Mouse (Mus musculus) cerebral cortex, adult 2 months (tissue): Measurements from ENCODE around the gene Cyp46a1.

Experiments
- WGBS: fragments of 180-500 bp; shearing (Covaris S2); methylation state at CpG from one replicate; pipeline ENCODE4 v1.1.7; 2018; 5-methylcytosine and 5-hydroxymethylcytosine counted together

Gene Cyp46a1

DNA sequence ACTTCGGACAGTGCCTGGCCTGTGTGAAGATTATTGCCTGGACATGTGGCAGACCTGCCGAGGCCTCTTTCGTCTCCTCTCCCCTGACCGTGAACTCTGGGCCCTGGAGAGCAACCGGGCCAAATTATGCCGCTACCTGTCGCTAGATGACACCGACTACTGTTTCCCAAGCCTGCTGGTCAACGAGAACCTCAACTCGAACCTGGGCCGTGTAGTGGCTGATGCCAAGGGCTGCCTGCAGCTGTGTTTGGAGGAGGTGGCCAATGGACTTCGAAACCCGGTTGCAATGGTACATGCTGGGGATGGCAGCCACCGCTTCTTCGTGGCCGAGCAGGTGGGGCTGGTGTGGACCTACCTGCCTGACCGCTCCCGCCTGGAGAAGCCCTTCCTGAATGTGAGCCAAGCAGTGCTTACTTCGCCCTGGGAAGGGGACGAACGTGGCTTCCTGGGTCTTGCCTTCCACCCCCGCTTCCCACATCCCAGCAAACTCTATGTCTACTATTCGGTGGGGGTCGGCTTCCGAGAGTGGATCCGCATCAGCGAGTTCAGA is 22.4 kb upstream of the Cyp46a1 start:
- WGBS = 95% methylated on average over 27 of the region's 27 CpGs

DNA sequence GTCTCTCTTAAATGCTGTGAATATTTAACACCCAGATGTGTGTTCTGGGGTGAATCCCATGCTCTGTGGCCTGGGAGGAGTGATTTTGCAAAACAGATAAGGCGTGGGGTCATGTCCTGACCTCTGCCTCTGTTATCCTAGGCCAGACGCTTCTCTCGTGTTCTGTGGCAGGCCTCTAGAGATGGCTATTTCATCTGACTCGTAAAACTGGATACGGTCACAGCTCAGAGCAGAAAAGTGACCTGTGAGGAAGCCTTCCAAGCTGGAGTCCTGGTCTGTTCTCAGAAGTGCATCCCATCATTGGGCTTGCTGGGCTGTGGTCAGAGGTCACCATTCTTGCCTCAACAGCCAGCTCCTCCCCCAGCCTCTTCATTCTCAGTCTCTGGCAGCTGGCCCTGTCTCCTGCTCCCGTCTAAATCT is 21.7 kb upstream of the Cyp46a1 start:
- 82% methylated on average over 6 of the region's 6 CpGs for WGBS

DNA sequence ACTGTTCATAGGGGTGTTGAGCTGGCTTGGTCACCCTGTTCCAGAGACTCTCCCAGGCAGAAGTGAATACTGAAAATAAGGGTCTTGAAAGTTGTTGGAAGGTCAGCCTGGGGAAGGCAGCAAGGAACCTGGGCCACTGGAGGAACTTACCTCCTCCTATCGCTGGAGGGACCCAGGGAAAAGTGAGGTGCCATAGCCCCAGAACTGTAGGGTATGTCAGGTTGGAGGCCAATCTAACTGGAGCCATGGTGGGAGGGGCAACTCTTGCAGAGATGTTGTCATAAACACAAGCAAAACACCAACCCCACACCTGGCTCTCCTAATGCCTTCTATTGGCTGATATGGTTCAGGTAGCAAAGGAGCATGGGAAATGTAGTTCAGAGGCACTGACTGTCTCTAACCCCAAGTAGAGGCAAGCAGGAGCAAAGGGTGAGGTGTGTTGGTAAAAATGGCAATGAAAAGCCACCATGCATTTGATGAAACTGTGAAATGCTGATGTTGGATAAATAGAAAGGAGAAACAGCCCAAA is 20.9 kb upstream of the Cyp46a1 start:
- WGBS = 83% methylated on average over 1 of the region's 1 CpGs

DNA sequence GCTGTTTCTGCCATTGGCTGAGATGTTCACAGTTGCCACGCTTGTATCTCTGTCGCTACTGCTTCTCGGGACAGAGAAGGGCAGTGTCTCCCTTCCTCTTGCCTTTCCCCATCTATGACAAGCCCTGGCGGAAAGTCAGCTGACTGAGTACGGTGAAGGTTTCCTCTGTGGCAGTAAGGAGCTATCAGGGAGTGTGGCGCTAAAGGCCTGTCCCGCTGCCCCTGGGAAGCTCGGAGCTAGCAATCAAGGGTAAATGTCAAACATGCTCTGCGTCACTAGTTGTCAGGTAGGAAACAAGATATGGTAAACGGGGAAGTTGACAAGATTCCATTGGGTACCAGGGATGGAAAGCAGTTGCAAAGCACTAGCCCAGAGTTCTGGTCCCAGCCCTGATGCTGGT is 18.4 kb upstream of the Cyp46a1 start:
- WGBS = 83% methylated on average over 10 of the region's 10 CpGs

DNA sequence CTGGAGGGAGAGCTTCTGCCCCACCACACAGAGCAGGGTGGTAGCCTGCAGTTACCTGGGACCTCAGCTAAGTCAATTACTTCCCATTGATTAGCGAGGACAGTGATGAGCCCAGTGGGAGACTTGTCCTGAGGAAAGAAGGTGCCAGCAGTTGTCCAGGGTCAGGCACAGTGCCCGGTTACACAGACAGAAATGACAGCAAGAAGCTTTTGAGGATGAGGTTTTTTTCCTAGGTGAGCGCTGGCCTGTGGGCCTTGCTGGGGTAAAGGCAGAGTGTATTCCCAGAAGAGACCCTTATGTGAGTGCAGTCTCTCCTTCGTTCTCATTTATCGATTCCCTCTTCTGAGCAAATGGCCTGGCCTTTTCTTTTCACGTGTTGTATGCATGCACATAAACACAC is 17.5 kb upstream of the Cyp46a1 start:
- WGBS = 75% methylated on average over 6 of the region's 6 CpGs

DNA sequence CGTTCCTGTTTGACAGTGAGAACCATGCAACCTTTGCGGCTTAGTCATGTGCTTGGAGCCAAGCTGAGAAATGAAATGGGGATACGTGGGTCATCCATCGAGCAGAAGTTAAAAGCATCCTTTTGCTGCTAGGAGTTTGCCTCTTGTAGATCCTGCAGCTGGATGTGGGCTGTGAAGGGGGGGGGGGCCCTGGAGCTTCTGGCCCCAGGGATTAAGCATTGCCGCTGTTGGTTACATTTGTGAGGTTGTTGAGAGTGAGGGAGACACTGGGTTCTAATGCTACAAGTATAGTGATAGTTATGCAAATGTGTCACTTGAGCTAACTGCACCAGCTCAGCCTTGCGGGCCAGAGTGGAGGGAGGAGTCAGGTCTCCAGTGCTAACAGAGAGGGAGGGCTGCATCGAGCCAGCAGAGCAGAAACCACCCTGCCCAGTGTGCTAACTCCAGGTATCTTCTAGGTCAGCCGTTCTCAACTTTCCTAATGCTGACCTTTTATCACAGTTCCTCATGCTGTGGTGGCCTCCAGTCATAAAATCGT is 16.9 kb upstream of the Cyp46a1 start:
- 51% methylated on average over 9 of the region's 9 CpGs for WGBS

DNA sequence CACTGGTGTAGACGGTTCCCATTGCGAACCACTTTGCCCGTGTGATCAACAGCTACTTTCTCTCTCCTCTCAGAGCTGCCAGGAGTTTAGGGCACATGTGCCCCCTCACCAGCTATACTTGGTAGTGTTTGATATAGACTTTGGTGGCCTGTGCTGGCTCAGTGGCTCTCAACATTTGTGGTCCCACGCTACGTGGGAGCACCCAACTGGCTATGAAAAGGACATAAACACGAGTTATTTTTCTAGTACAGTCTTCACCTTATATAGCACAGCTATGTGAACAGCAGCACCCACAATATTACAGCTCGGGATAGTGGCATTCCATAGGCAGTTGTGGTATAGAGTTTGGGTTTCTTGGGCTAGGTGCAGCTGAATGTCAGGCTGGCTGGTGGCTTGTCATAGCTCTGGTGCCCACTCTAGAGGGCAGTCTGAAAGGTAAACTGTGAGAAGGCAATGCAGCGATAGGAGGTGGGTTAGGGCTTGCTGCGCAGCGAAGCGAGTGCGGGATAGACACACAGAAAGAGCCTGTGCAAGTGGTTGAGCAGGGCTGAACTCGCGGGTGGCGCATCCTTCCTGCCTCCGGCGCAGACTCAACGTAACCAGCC is 16.3 kb upstream of the Cyp46a1 start:
- whole genome bisulfite sequencing = 58% methylated on average over 18 of the region's 18 CpGs

DNA sequence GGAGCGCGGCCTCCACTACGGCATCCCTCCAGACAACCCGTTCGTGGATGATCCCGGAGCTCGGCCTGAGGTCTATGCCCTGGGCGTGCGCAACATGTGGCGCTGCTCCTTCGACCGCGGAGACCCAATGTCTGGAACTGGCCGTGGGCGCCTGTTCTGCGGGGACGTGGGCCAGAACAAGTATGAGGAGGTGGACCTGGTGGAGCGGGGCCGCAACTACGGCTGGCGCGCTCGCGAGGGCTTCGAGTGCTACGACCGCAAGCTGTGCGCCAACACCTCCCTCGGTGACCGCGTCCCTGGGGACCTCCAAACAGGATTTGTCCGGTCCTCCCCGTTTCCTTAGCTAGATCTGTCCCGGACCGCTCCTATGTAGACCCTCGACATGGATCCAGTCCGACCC is 15.7 kb upstream of the Cyp46a1 start:
- 66% methylated on average over 37 of the region's 37 CpGs for WGBS

DNA sequence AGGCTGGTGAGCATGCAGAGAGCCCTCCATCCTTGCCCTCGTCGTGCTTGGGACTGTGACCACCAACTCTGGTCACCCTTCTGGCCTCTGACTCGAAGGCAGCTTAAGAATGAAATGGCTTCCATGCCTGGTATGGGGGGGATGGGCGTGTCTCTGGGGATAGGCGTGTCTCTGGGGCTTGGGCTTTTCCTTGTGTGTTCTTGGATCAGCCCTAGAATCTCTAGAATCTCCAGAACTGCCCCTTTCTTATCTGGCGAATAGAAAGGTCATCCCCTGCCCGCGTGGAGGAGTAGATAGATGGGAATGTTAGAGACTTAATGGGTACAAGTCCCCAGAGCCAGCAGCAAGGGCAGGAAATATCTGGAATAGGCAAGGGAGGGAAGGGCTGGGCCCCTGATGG is 14.1 kb upstream of the Cyp46a1 start:
- WGBS = 65% methylated on average over 8 of the region's 8 CpGs

DNA sequence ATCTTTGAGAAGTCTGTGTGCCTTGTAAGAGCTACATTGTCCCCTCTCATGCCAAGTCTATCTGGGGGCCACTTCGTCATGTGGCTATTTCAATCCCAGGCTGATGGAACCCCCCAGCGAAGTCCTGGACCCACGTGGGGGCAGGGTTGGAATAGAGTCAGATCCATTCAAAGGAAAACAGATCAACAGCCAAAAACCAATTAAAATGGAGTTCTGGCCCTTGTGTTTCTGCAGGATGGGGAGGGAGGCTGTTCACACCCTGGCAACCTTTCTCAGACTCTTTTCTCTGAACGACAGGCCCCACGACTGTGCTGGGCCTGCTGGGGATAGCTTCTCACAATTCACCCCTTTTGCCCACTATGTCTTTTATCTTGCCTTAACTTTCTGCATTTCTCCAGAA is 7.8 kb upstream of the Cyp46a1 start:
- WGBS = 25% methylated on average over 5 of the region's 5 CpGs

DNA sequence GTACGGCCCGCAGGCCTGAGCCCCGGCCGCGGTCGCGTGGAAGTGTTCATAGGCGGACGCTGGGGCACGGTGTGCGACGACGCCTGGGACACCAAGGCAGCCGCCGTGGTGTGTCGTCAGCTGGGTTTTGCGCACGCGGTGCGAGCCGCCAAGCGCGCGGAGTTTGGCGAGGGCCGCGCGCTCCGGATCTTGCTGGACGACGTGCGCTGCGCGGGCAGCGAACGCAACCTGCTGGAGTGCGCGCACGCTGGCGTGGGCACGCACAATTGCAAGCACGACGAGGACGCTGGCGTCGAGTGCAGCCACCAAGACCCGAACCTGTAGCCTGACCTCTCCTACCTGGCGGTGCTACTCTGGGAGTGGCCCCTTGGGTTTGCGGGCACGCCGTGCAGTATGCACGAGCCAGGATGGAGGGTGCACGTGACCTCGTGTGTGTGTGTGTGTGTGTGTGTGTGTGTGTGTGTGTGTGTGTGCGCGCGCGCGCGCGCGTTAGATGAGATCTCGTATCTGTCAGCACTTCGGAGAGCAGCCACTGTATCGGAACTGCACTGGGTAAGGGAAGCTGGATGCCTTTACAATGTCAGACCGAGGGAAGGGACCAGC is 6.2 kb upstream of the Cyp46a1 start:
- whole genome bisulfite sequencing = 13% methylated on average over 66 of the region's 66 CpGs

DNA sequence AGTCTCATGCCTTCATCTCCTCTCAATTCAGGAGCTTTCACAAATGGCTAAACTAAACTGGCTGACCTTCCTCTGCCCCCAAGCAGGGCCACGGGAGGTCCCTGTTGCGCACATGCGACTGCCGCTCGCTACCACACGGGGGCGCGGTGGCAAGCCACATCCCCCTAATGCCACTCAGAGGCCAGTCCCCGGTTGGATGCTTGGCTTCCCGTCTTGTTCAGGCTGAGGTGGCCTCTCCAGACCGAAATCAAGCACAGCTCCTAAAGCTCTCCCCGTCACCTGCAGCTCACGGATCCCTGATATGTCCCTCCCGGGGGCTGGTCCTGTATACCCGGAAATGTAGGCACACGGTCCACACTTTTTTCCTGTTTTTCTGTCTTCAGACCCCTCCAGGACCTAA is 1.1 kb upstream of the Cyp46a1 start:
- WGBS = under 1% methylated on average over 16 of the region's 16 CpGs

DNA sequence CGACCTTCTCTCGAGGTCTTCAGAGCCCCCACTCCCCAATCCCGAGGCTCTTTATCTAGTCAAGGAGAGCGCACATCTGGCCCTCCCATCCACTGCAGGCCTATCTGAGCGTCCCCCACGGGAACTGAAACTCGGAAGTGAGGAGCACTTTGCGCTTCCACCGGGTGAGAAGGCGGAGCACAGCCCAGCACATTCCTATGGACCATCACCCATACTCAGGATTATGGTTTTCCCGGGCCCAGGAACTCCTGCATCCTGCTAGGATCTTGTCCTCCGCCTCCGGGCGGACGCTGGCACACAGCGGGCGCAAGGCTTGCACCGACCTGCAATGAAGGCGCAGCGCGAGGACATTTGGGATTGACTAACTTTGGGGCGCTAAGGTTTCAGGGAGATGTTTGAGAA is 699 bp upstream of the Cyp46a1 start:
- under 1% methylated on average over 22 of the region's 22 CpGs for WGBS

DNA sequence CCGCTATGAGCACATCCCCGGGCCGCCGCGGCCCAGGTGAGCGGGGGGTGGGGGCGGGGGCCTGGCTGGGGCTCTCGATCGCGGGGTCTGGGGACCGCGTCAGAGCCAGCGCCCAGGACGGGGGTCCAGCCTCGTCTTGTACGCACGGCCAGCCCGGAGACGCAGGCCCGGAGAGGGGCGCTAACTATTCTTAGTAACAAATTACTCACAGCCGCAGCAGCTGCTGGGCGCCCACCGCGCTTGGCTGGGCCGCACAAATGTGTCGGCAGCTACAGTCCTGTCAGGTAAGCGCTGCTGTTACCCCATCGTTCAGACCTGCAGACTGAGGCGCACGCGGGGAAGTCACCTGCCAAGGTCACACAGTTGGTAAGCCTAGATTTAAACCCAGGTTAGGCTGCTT is 348 bp downstream of the Cyp46a1 start:
- 2% methylated on average over 32 of the region's 32 CpGs for WGBS

DNA sequence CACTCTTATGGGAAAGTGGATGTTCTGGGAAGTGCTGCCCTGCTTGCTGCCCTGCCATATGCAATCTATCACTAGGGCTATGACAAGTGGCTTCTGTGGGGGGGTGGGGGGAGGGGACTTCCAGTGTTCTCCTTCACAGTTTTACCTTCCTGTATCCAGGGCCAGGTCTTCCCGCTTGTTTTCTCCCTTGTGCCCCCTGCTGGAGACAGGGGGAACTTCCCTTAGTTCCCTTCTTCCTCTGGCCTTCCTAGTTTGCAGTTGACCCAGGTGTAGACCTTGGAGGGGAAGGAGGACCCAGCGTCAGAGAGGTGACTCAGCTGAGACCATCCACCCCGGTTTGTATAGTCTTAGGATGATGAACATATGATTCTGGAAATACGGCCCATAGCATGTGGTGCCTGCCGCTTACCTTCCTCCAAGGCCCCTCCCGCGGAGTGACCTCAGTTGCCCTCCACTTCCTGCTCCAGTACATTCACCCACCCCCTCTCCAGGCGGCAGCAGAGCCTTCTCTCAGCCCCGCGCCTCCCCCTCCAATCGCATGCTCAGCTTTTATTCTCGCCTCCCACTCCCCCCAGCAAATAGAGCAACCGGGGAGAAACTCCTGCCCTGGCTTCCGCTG is 4.5 kb downstream of the Cyp46a1 start:
- WGBS = 28% methylated on average over 14 of the region's 14 CpGs

DNA sequence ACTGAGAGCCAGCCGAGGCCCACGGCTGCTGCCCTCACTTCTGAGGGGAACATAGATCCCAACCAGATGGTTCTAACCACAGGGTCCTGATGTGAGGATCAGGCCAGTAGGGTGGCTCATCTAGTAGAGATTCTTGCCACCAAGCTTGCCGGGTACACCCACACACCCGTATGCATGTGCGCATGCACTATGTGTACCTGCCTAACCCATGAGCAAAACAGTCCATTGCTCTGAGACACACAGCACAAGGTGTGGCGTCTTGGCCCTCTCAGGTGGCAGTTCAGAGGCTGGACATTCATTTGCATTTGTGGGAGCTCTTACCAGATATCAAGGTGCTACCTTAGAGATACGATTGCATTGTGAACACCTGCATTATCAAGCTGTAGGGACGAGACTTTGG is 14.0 kb downstream of the Cyp46a1 start:
- WGBS = 83% methylated on average over 8 of the region's 8 CpGs

DNA sequence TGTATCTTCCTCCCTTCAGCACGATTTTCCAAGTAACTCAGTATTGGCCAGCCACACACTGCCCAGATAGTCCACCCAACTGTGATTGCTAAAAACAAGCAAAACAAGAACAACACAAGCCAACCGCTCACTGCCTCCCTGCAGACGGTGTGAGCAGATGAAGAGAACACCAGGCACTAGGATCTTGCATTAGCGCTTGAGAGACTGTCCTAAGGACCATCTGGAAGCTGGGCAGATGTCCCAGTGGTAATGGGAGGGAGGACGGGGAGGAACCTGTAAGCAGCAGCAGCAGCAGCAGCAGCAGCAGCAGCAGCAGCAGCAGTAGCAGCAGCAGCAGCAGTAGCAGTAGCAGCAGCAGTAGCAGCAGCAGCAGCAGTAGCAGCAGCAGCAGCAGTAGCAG is 14.8 kb downstream of the Cyp46a1 start:
- 43% methylated on average over 5 of the region's 5 CpGs for WGBS

DNA sequence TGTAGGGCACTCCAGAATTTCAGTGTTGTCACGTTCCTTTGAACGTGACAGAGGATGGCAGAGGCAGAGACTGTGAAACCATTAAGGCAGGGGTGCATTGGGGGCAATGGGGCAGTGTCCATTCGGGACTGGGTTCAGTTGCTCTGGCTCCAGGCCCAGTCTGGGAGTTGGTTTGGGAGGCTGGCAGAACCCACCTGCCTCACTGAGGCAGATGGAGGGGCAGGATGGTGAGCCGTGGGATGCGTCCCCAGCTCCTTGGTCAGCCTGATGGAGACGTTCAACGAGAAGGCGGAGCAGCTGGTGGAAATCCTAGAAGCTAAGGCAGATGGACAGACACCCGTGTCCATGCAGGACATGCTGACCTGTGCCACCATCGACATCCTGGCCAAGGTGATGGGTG is 16.8 kb downstream of the Cyp46a1 start:
- 83% methylated on average over 10 of the region's 10 CpGs for WGBS

DNA sequence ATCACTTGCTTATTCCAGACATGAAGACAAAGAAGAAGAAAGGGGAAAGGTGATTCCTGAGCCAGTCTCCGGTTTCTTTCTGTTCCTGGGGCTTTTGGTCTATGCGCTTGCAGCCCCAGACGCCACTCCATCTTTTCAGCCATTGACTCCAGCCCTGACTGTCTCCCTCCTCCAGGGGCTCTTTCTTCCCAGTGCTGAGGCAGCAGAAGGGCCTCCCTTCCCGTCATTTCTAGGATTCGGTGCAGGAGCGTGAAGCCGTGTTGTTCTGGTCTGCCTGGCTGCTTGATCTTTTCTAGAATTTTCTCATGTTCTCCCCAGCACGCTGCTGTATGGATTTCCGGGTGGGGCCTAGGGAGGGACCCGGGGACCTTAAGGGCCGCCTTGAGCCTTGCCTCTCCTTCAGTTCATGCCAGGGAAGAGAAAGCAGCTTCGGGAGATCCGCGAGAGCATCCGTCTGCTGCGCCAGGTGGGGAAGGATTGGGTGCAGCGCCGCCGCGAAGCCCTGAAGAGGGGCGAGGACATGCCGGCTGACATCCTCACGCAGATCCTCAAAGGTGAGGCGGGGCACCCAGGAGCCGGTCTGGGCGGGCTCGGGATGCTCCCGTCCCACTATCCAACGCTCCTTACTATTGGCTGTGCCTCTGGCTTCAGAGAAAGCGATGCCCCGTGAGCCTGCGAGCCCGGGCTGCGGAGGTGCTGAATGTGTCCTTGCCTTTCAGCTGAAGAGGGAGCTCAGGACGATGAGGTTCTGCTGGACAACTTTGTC is 18.4 kb downstream of the Cyp46a1 start:
- WGBS = 58% methylated on average over 35 of the region's 35 CpGs

DNA sequence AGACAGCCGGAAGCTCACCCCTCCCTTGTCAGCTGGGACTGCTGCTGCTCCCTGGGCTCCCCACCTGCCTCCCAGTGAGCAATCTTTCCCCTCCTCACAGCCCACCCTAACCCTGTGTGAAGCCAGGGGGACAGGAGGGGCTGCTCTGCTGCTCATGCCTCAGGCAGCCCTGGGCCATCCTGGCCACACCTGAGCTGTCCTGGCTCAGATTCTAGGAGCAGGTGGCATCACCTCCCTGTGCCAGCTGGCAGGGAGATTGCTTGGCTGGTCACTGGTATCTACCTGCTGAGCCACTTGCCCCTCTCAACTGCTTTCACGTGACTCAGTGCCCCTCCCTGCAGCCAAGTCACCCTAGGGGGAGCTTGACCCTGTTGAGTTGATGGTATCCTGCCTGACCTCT is 20.1 kb downstream of the Cyp46a1 start:
- WGBS = 78% methylated on average over 2 of the region's 2 CpGs

DNA sequence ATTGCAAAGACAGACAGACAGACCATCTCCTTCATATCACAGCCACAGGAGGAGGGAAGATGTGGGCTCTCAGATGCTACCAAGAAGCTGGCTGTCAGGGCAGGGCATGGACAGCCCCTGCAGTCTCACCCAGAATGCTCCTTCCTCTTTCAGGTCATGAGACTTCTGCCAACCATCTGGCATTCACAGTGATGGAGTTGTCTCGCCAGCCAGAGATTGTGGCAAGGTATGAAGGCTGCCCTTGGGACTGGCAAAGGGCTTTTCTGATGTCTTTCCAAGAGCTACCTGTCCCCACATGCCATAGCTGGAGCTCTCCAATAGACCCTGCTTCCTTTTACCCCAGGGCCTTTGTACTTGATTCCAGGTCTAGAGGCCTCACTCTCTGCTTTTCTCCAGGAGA is 21.1 kb downstream of the Cyp46a1 start:
- 79% methylated on average over 1 of the region's 1 CpGs for WGBS

DNA sequence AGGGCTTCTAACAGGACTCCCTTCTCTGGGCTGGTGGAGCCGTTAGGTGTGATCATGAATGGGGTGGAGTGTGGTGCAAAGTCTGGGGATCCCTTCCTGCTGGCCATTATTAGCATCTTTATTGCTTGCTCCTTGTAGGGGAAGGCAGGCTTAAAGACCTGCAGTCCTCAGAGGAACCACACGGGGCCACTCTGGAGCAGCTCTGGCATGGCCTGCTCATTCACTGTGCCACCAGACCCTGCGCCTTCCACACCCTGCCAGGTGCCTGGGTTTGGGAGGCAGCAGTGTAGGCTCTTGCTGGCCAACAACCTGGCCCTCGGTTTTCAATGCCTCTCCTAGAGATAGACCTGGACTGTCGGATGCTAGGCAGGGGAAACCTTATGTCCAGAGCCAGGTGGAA is 29.6 kb downstream of the Cyp46a1 start:
- WGBS = 8% methylated on average over 5 of the region's 5 CpGs
